Mouse (Mus musculus): ENCODE measurements around the gene Pde6c. TPM values are rescaled to one million over a fixed set of nuclear protein-coding genes. Genes with fewer than 3 reads are reported as not detected.
A peak's percentile ranks its signal among the peaks of the same experiment; 100 is the strongest.

The Pde6c gene
- polyA plus RNA-seq, 1 experiment from 2014 or later = not detected

DNA sequence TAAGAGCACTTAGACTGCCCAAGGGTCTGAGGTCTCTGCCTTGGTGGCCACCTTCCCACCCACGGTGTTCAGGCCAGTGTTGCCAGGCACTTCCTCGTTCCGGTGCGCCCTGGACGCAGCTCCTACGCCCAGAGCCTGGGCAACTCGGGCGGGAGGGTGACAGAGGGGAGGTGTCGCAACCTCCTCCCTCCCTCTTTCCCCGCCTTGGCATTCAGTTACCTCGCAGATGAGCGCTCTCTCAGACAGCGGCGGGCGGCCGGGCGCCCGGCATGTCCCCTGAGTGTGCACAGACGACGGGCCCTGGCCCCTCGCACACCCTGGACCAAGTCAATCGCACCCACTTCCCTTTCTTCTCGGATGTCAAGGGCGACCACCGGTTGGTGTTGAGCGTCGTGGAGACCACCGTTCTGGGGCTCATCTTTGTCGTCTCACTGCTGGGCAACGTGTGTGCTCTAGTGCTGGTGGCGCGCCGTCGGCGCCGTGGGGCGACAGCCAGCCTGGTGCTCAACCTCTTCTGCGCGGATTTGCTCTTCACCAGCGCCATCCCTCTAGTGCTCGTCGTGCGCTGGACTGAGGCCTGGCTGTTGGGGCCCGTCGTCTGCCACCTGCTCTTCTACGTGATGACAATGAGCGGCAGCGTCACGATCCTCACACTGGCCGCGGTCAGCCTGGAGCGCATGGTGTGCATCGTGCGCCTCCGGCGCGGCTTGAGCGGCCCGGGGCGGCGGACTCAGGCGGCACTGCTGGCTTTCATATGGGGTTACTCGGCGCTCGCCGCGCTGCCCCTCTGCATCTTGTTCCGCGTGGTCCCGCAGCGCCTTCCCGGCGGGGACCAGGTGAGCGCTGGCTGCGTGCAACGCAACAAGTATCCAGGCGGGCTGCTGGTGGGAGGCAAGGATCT lies 35.5 kb upstream of the Pde6c start, which contains the start of gene Ffar4:
Ffar4 (plus strand) TSS at position 214 of the 901 bp plus-strand sequence.
- peaks cover 60% of the 10 kb centered on the region for H3K27me3 ChIP-seq (ENCODE audit: control insufficient read depth, insufficient read depth, low read length)
- H3K4me1 ChIP-seq (ENCODE audit: control insufficient read depth in 2 of 2, insufficient read depth in 2 of 2, low read length in 2 of 2) = no peaks in the 10 kb centered on the region; a peak in 1 of 4 replicates
- H3K4me2 ChIP-seq (ENCODE audit: low read length) = peak within 1 kb of the TSS; percentile 58
- no peak within 1 kb of the TSS for H3K9ac ChIP-seq (ENCODE audit: low read length)
- no peak within 1 kb of the TSS for H3K27ac ChIP-seq (replicated peaks in 1 of 2; ENCODE audit: control insufficient read depth in 1 of 2, insufficient read depth in 1 of 2, low read depth in 2 of 2, low read length in 2 of 2)
- no peaks in the 10 kb centered on the region for H3K9me3 ChIP-seq (ENCODE audit: control insufficient read depth, low read length)
- no peak for ATAC-seq (ENCODE audit: insufficient number of reproducible peaks, insufficient read depth, low FRiP score, low read depth)
- WGBS = under 1% methylated on average over 73 of the region's 77 CpGs
- H3K4me3 ChIP-seq (ENCODE audit: control insufficient read depth in 1 of 2, insufficient read depth in 1 of 2, low read depth in 1 of 2, low read length in 2 of 2) = peak within 1 kb of the TSS; percentile 27 to 30
- H3K36me3 ChIP-seq (ENCODE audit: control insufficient read depth, insufficient read depth, low read length) = no peaks in the 10 kb centered on the region

DNA sequence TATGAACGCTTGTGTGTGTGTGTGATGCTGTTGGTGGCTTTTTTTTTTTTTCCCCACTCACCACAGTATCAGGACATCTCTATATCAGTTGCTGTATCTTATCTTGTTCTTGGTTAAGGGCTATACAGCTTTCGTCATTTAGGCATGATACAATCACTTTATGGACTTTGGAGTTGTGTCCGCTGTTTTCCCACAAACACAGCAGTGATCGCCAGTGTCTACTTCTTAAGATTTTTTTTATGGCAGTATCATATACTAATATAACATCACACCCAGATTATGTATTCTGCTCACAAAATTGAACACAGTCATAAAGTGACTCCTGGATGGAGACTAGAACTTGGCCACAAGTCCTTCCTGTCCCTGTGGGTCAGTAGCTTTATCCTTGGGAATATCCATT lies 24.7 kb upstream of the Pde6c start:
- no peaks in the 10 kb centered on the region for H3K36me3 ChIP-seq (ENCODE audit: control insufficient read depth, insufficient read depth, low read length)
- H3K4me1 ChIP-seq (ENCODE audit: control insufficient read depth in 2 of 2, insufficient read depth in 2 of 2, low read length in 2 of 2) = 0 out of 4 replicates have a peak, but pooled peaks cover 0 to 4% of the 10 kb centered on the region in 2 experiments
- no peak overlapping the region for H3K9ac ChIP-seq (ENCODE audit: low read length)
- no peak for ATAC-seq (ENCODE audit: insufficient number of reproducible peaks, insufficient read depth, low FRiP score, low read depth)
- H3K27me3 ChIP-seq (ENCODE audit: control insufficient read depth, insufficient read depth, low read length) = no peaks in the 10 kb centered on the region; the same call in 1 of the 2 replicates
- no peaks in the 10 kb centered on the region for H3K9me3 ChIP-seq (ENCODE audit: control insufficient read depth, low read length)
- H3K27ac ChIP-seq (replicated peaks in 1 of 2; ENCODE audit: control insufficient read depth in 1 of 2, insufficient read depth in 1 of 2, low read depth in 2 of 2, low read length in 2 of 2) = no peak overlapping the region
- H3K4me2 ChIP-seq (ENCODE audit: low read length) = no peak overlapping the region
- no peak overlapping the region for H3K4me3 ChIP-seq (ENCODE audit: control insufficient read depth in 1 of 2, insufficient read depth in 1 of 2, low read depth in 1 of 2, low read length in 2 of 2)
- 78% methylated on average over 4 of the region's 4 CpGs for WGBS

DNA sequence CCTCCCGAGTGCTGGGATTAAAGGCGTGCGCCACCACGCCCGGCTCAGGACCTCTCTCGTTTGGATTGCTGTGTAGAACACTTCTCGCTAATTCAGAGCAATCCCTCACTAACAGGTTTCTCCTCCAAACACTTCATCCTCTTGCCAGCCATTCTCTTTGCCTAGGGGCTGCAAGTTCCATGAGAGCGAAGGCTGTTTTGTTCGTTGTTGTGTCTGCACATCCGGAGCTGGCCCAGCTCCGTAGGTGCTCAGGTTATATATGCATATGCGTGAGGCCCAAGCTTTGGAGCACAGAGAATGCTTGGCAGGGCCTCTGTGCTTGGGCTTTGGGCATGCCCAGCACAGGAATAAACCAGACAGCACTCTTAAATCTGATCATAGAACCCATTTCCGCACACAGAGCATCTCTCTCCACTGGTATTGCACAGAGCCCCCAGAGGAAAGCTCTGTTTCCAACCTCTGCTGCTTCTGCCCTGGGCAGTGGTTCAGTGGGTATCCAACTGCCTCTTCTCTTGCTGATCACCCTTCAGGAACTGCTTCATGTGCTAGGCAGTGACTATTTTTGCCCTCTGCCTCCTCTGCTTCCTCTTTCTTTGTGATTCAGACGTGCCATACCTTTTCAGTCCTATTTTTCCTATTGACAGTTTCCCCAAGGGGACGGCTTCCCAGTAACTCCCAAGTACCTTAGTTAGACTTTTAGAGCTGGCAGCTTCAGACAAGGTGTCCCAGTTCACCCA lies 22.9 kb upstream of the Pde6c start:
- WGBS = 86% methylated on average over 15 of the region's 15 CpGs
- Histone ChIP-seq H3K27me3 (ENCODE audit: control insufficient read depth, insufficient read depth, low read length) (0 out of 2 replicates have a peak, but pooled peaks cover 3% of the 10 kb centered on the region), H3K4me1 (ENCODE audit: control insufficient read depth in 2 of 2, insufficient read depth in 2 of 2, low read length in 2 of 2) (0 out of 4 replicates have a peak, but pooled peaks cover 0 to 4% of the 10 kb centered on the region in 2 experiments), H3K27ac (replicated peaks in 1 of 2; ENCODE audit: control insufficient read depth in 1 of 2, insufficient read depth in 1 of 2, low read depth in 2 of 2, low read length in 2 of 2) (no peak overlapping the region), H3K36me3 (ENCODE audit: control insufficient read depth, insufficient read depth, low read length) (no peaks in the 10 kb centered on the region), H3K4me2 (ENCODE audit: low read length) (no peak overlapping the region), H3K9ac (ENCODE audit: low read length) (no peak overlapping the region), H3K9me3 (ENCODE audit: control insufficient read depth, low read length) (no peaks in the 10 kb centered on the region), H3K4me3 (ENCODE audit: control insufficient read depth in 1 of 2, insufficient read depth in 1 of 2, low read depth in 1 of 2, low read length in 2 of 2) (no peak overlapping the region)
- ATAC-seq (ENCODE audit: insufficient number of reproducible peaks, insufficient read depth, low FRiP score, low read depth) = no peak

DNA sequence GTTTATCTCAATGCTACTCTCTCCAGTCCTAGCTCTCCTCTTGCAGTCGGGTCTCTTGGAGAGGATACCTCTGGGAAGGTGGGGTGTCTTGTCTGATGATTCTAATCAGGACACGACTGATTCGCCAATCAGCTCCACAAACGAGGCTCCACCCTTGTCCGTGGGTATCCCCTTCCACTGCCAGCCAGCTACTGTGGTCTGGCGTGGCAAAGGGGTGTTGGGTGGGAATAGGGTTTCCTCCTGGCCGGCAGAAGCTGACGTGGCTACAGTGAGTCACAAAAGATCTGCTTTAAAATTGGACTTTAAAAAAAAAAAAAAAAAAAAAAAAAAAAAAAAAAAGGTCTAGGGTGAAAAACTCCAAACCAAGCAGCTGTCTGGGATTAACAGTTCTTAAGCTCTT lies 21.5 kb upstream of the Pde6c start:
- H3K36me3 ChIP-seq (ENCODE audit: control insufficient read depth, insufficient read depth, low read length) = no peaks in the 10 kb centered on the region
- H3K9ac ChIP-seq (ENCODE audit: low read length) = no peak overlapping the region
- no peak for ATAC-seq (ENCODE audit: insufficient number of reproducible peaks, insufficient read depth, low FRiP score, low read depth)
- H3K4me1 ChIP-seq (ENCODE audit: control insufficient read depth in 2 of 2, insufficient read depth in 2 of 2, low read length in 2 of 2) = 0 out of 4 replicates have a peak, but pooled peaks cover 0 to 4% of the 10 kb centered on the region in 2 experiments
- H3K4me3 ChIP-seq (ENCODE audit: control insufficient read depth in 1 of 2, insufficient read depth in 1 of 2, low read depth in 1 of 2, low read length in 2 of 2) = no peak overlapping the region
- 0 out of 2 replicates have a peak, but pooled peaks cover 6% of the 10 kb centered on the region for H3K27me3 ChIP-seq (ENCODE audit: control insufficient read depth, insufficient read depth, low read length)
- no peak overlapping the region for H3K4me2 ChIP-seq (ENCODE audit: low read length)
- no peak overlapping the region for H3K27ac ChIP-seq (replicated peaks in 1 of 2; ENCODE audit: control insufficient read depth in 1 of 2, insufficient read depth in 1 of 2, low read depth in 2 of 2, low read length in 2 of 2)
- 71% methylated on average over 8 of the region's 8 CpGs for WGBS
- H3K9me3 ChIP-seq (ENCODE audit: control insufficient read depth, low read length) = no peaks in the 10 kb centered on the region

DNA sequence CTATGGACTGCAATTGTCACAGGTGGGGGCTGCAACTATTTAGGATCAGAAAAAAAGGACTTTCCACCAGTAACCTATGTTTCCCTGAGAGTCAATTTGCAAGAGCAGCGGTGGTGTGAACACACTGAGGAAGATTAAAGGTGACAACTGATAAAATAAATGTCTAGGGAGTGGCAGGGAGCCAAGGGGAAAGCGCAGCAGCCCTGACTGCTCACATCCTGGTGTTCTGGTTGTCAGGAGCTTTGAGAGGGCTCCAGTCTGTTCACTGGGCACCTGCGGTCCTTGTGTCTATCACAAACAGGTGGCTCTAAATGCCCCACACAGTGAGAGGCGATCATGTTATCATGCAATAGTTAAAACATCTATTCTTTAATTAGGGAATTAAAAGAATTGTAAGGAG lies 20.0 kb upstream of the Pde6c start:
- WGBS = 16% methylated on average over 4 of the region's 4 CpGs
- no peak overlapping the region for H3K9ac ChIP-seq (ENCODE audit: low read length)
- no peak overlapping the region for H3K4me2 ChIP-seq (ENCODE audit: low read length)
- H3K9me3 ChIP-seq (ENCODE audit: control insufficient read depth, low read length) = no peaks in the 10 kb centered on the region
- H3K27ac ChIP-seq (replicated peaks in 1 of 2; ENCODE audit: control insufficient read depth in 1 of 2, insufficient read depth in 1 of 2, low read depth in 2 of 2, low read length in 2 of 2) = no peak overlapping the region
- H3K4me3 ChIP-seq (ENCODE audit: control insufficient read depth in 1 of 2, insufficient read depth in 1 of 2, low read depth in 1 of 2, low read length in 2 of 2) = no peak overlapping the region
- no peaks in the 10 kb centered on the region for H3K36me3 ChIP-seq (ENCODE audit: control insufficient read depth, insufficient read depth, low read length)
- H3K4me1 ChIP-seq (ENCODE audit: control insufficient read depth in 2 of 2, insufficient read depth in 2 of 2, low read length in 2 of 2) = 0 out of 4 replicates have a peak, but pooled peaks cover 0 to 4% of the 10 kb centered on the region in 2 experiments
- H3K27me3 ChIP-seq (ENCODE audit: control insufficient read depth, insufficient read depth, low read length) = 0 out of 2 replicates have a peak, but pooled peaks cover 6% of the 10 kb centered on the region
- ATAC-seq (ENCODE audit: insufficient number of reproducible peaks, insufficient read depth, low FRiP score, low read depth) = no peak

DNA sequence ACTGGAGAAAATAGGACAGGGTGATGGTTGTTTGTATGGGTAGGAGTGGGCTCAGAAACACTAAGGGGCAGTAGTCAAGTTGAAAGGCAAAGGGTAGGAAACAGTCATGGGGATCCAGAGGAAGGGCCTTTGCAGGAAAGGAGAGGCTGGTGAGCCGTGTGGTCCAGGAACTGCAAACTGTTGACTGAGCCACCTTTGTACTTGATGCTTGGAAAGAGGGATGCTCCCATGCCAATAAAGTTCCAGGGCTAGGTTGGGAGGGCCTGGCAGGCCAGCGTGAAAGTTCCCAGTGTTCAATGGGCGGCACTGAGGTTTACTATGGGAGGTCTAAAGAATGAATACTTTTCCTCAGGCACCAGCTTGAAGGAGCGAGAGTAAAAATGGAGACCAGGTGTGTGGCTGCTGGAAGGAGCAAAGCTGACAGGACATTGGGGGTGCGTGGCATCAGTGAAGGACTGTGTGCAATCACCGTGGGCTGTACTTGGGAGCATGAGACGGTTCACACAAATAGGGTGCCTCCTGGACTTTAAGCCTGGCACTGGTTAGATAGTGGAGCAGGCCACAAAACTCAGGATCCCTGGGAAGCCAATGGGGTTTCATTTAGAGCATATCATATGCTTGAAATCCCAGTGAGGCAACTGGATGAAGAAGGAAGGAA lies 17.6 kb upstream of the Pde6c start:
- 0 out of 2 replicates have a peak, but pooled peaks cover 6% of the 10 kb centered on the region for H3K27me3 ChIP-seq (ENCODE audit: control insufficient read depth, insufficient read depth, low read length)
- no peaks in the 10 kb centered on the region for H3K9me3 ChIP-seq (ENCODE audit: control insufficient read depth, low read length)
- no peak overlapping the region for H3K4me3 ChIP-seq (ENCODE audit: control insufficient read depth in 1 of 2, insufficient read depth in 1 of 2, low read depth in 1 of 2, low read length in 2 of 2)
- no peak overlapping the region for H3K4me2 ChIP-seq (ENCODE audit: low read length)
- H3K9ac ChIP-seq (ENCODE audit: low read length) = no peak overlapping the region
- no peak overlapping the region for H3K27ac ChIP-seq (replicated peaks in 1 of 2; ENCODE audit: control insufficient read depth in 1 of 2, insufficient read depth in 1 of 2, low read depth in 2 of 2, low read length in 2 of 2)
- 0 out of 4 replicates have a peak, but pooled peaks cover 0 to 4% of the 10 kb centered on the region in 2 experiments for H3K4me1 ChIP-seq (ENCODE audit: control insufficient read depth in 2 of 2, insufficient read depth in 2 of 2, low read length in 2 of 2)
- no peak for ATAC-seq (ENCODE audit: insufficient number of reproducible peaks, insufficient read depth, low FRiP score, low read depth)
- 84% methylated on average over 7 of the region's 7 CpGs for WGBS
- no peaks in the 10 kb centered on the region for H3K36me3 ChIP-seq (ENCODE audit: control insufficient read depth, insufficient read depth, low read length)

DNA sequence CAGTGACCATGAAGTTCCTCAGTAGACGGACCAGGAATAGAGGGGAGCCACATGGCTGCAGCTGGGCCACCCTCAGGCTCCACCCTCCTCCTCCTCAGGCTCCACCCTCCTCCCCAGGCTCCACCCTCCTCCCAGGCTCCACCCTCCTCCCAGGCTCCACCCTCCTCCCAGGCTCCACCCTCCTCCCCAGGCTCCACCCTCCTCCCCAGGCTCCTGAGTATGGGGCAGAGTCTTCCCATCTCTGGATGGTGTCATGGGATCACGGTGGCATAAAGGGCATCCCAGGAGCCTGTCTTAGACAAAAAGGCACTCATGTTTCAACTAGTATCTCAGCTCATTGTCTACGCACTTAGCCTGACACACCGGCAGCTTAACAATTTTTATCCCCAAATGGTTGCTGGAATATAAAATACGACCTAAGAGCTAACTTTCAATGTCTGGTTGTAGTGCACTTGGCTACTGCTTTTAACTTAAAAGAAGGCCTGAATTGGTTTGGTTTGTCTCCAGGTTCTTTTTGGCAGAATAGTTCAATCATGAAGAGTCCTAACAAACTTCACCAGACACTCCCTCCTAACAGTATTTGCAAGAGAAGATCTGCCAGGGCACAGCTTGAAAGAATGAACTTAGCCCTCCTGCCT lies 12.3 kb upstream of the Pde6c start:
- Histone ChIP-seq H3K9ac (ENCODE audit: low read length) (no peak overlapping the region), H3K4me2 (ENCODE audit: low read length) (no peak overlapping the region), H3K27ac (replicated peaks in 1 of 2; ENCODE audit: control insufficient read depth in 1 of 2, insufficient read depth in 1 of 2, low read depth in 2 of 2, low read length in 2 of 2) (no peak overlapping the region), H3K9me3 (ENCODE audit: control insufficient read depth, low read length) (no peaks in the 10 kb centered on the region), H3K4me3 (ENCODE audit: control insufficient read depth in 1 of 2, insufficient read depth in 1 of 2, low read depth in 1 of 2, low read length in 2 of 2) (no peak overlapping the region), H3K4me1 (ENCODE audit: control insufficient read depth in 2 of 2, insufficient read depth in 2 of 2, low read length in 2 of 2) (peaks cover 0 to 2% of the 10 kb centered on the region in 2 experiments; a peak in 1 of 4 replicates), H3K36me3 (ENCODE audit: control insufficient read depth, insufficient read depth, low read length) (no peaks in the 10 kb centered on the region), H3K27me3 (ENCODE audit: control insufficient read depth, insufficient read depth, low read length) (peaks cover 40% of the 10 kb centered on the region)
- WGBS = 83% methylated on average over 5 of the region's 5 CpGs
- no peak for ATAC-seq (ENCODE audit: insufficient number of reproducible peaks, insufficient read depth, low FRiP score, low read depth)
